Mouse (Mus musculus) adrenal gland, adult 2 months (tissue): ENCODE data around the gene Mpdu1. TPM values are rescaled to one million over a fixed set of nuclear protein-coding genes. Genes with fewer than 3 reads are reported as not detected.
"Not testable (repeated sequence)": the region's sequence is repeated elsewhere in the genome, so short reads cannot be mapped to it uniquely, and the experiment has no call there.

Experiments used
- DNase-seq: peaks from one replicate; pipeline ENCODE4 v3.0.0; 2021
- polyA plus RNA-seq: library from polyadenylated mRNA; depleted of rRNA; stranded (reverse); fragments of >200 nt; gene quantifications from 2 replicates; pipeline ENCODE4 v1.2.3, GENCODE M21; 2012
- total RNA-seq, 2 experiments: library from RNA; stranded (reverse); gene quantifications; 2 replicates each; pipeline ENCODE4 v1.2.3; 2021

Mpdu1 gene
- total and polyA plus RNA-seq, 3 experiments, result 109 to 179 (median 127) TPM

DNA sequence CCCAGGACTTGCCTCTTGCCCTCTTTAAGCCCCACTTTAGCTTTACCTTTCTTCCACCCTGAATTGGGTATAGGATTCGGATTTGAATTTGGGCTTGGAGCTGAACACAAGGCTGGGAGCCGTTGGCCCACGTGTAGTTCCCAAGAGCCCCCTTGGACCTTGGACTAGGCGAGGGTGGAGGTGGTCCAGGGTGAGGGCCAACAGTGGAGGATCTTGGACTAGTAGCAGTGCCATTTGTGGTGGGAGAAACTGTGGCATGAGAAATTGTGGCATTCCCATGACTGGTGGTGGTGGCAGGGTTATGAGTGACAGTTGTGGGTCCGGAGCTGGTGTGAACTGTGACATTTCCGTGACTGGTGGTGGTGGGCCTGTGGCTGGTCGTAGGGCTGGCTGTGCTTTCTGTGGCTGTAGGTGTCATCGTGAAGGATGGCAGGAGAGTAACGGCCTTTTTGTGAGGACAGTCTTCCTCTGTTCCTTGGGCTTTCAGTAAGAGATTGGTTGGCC is 3.1 kb upstream of the Mpdu1 start:
- no peak for DNase-seq

DNA sequence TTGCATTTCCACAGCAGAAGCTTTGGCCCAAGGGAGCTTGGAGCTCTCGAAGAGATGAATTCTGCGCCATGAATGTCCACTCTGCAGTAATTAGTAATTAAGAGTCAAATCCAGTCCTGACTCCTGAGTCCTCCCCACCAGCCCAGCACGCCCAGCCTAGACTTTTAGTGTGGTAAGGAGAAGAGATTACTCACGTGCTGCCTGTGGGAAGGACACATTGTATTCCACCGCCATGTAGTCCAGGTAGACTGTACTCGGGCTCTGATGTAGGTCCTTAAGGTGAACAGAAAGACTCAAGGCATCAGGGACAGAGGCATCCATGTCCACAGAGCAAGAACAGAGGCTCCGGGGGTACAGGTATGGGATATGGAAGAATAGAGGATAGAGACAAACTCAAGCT is 2.4 kb upstream of the Mpdu1 start:
- DNase-seq, result no peak

DNA sequence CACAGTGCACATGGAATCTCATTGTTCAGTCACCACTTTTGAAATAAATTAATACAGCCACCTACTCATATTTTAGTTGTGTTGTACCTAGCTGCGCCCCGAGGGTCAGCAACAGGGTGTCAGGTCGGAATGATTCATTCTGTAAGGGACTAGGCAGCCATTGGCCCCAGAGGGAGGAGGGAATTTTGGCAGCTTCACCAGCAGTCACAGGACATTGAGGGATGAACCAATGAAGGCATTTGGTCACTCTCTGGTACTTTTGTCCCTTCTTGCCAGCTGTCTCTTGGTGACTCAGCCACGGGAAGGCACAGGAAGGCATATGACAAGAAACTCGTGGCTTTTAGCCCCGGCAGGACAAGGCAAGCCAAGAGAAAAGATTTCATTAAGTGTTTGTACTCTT is 1.4 kb upstream of the Mpdu1 start:
- peak; percentile 84 for DNase-seq

DNA sequence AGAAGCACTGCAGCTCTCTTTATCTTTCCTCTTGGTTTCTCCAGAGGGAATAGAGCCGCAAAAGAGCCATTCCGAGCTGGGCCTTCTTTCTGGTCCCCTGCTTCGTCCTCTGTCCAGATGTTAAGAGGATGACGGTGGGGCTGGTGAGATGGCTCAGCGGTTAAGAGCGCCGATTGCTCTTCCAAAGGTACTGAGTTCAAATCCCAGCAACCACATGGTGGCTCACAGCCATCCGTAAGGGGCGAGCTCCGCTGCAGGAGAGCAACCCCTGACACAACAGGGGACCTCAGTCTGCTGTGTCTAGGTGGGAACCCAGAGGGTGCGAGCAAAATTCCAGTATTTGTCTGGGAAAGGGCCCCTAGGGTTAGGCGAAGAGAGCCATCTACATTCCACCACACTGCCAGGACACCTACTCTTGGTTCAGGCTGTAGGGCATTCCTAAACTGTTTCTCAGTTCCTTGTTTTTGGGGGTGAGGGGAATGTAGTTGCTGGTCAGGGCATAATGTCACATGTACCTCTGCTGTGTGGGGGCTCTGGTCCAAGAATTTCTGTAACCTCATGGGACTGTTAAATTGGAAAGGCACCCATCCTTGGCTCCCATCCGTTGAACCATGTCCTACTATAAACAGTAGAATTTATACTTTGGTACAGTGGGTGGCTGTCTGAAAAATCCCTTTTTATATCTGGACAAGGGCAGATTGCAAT is 677 bp upstream of the Mpdu1 start:
- DNase-seq, result no peak

DNA sequence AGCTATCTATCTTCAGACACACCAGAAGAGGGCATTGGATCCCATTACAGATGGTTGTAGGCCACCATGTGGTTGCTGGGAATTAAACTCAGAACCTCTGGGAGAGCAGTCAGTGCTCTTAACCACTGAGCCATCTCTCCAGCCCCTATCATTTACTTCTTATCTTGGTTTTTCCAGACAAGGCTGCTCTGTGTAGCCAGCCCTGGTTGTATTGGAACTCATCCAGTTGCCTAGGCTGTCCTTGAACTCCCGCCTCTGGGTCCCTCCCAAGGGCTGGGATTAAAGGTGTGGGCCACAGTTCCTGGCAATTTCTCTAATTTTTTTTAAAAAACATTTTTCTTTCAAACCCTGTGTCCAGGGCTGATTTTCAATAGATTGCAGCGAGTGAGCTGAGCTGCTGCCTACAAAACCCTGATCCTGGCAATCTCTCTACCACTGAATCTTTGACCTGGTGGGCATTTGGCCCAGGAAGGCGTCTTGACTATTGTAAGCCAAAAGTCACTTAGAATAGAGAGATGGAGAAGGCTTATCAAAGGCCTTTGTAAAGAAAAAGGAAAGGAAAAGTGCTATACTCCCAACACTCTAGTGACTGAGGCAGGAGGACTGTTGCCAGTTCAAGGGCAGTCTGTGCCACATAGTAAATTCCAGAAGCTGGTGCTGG is 1.1 kb downstream of the Mpdu1 start:
- peak; percentile 83 for DNase-seq

DNA sequence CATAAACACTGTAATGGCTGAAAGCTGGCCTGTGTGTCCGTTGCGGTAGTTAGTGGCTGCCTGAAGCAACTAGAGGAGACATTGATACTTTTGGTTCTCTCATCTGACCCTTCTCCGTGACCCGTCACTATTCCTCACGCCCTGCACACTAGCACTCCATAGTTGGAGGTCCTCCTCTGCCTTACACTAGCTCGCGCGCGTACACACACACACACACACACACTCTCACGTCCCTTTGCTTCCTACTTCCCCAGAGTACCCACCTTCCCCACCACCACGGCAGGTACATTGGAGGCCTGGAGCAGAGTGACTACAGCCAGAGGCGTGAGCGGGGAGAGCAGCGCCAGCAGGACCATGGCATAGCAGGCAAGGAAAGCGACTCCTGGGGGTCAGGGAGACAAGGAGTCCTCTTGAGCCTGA is 5.0 kb downstream of the Mpdu1 start:
- no peak for DNase-seq

DNA sequence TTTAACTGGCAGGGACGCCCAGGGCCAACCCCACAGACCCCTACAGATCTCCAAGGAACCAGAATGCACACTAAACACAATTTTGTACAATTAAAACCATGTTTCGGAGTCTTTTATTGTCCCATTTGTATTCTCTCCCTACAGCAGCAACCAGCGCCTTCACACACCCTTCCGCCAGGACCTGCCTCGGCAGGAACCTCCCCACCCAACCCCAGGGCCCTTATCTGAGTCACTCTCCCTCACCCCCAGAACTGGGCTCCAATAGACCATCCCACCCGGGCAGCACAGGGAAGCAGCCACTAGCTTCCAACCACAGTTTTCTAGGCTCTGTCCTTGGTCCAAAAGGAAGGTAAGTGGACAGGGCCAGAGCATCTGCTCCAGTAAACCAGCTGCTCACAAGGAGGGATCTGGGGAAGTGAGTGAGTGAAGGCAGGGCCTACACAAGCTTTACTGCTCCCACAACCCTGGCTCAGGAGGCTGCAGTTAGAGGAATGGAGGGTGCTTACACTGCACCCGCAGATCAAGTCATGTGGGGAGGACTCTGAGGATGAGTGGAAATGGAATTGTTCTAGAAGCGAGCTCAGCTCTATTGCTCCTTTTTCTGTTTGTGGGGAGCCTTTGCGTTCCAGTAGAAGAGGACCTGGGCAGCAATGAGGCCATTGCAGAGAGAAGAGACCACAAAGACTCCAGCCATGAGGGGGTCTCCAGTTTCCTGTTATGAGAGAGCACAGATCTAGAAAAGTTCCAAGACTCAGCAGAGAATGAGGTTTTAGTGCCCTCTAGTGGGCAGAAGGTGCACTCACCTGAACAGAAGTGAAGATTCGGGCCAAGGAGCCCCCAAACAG is 5.6 kb downstream of the Mpdu1 start:
- DNase-seq, result no peak

DNA sequence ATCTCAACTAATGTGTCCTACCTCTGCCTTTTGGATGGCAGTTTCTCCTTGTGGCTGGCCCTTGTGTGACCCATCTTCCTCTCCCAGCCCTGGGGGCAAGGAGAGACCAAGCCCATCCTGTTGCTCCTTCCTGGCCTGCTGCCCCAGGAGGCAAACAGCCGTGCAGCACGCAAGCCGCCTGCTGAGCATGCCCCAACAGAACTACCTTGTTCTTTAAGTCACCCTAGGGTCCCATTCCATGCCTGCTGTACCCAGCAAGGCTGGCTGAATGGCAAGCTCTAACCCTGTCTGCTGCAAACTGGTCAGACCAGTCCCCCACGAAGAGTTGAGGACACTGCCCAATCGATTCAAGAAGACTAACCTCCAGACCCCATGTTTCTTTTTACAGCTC is 6.4 kb downstream of the Mpdu1 start:
- DNase-seq, result no peak

DNA sequence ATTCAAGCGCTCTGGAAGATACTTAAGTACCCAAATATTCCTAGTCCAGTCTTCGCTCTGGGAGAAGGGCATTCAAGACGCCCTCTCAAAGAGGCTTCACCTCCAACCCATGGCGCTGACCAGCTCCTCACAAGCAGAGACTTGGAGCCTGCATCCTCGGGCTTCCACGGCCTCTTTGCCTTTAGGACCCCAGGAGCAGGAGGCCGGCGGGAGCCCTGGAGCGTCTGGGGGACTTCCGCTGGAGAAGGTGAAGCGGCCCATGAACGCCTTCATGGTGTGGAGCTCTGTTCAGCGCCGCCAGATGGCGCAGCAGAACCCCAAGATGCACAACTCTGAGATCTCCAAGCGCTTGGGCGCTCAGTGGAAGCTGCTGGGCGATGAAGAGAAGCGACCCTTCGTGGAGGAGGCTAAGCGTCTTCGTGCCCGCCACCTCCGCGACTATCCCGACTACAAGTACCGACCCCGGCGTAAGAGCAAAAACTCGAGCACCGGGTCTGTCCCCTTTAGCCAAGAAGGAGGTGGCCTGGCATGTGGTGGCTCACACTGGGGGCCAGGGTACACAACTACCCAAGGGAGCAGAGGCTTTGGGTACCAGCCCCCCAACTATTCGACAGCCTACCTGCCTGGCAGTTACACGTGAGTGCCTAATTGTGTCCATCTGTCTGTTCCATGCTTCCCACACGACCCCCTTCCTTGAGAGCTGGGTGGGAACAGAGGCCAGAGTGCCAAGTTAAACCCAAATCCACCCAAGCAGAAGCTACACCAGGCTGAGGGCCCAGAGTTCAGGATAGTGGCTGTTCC is 7.0 kb downstream of the Mpdu1 start, which contains the start of gene Sox15:
Gene Sox15, plus strand, starts transcription at position 51 of the 801 bp plus-strand sequence.
- DNase-seq, result peak; percentile 67

DNA sequence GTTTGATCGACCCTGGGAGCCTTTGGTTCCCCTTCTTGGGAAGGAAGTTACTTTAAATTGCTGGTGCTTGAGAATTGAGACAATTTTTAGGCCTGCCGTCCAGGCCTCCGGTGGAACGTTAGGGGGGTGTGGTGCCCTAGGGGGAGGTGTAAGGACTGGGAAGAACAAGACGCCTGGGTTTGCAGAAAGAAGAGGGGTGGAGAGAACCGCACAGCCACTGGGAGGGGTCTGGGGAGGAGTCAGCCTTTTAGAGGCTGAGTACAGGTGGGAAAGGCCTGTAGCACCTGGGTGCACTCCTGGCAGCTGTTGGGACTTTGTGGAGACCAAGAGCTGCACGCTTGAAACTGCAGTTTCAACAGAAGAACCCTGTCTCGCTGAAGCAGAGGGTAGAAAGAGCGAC is 7.7 kb downstream of the Mpdu1 start:
- DNase-seq, result no peak

DNA sequence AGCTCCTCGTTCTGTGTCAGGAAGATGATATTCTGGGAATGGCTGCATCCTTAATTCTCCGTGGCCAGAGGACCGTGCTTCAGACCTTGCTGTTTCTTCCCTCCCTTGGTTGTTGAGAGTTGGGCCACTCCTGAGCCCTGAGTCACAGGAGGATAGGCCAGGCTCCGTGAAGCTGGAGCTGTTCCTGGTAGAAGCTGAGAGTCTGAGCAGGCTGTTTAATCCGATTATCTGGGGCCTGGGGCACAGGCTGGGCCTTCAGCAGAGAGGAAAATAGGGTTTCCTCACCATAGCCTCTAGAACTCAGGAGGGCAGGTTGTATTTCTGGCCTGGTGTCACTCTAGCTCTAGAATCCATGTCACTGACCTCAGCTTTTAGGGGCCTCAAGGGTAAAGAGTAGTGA is 9.0 kb downstream of the Mpdu1 start:
- no peak for DNase-seq

DNA sequence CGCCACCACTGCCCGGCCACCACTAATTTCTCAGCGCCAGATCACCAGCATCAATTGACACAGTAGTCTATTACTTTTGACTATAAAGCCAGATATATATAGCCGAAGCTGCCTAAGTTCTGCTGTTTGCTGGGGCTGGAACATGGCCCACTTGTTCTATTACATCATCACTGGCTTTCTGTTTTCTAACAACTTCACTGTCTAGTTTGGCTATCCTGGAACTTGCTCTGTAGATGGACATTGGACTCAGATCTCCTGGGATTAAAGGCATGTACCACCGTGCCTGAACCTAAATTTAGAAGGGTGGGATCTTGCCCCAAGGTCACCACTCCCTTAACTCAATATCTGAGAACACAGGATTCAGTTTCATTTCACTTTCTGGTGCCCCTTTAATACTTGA is 16.6 kb downstream of the Mpdu1 start:
- no peak for DNase-seq

DNA sequence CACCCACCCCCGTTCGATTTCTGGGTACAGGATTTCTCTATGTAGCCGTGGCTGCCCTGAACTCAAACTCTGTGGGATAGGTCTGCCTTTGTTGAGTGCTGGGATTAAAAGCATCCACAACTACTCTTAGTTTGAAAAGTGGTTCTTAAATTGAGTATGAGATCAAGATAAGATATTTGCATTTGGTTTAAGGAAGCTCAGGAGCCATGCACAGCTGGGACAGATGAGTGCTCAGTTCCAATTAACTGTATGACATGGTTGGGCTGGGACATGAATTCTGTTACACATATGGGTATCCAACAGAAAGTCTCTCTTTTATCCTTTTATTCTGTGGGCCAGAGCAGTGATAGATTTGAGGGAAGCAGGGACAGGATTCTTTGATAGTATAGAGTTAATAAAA is 27.0 kb downstream of the Mpdu1 start:
- DNase-seq, result no peak

DNA sequence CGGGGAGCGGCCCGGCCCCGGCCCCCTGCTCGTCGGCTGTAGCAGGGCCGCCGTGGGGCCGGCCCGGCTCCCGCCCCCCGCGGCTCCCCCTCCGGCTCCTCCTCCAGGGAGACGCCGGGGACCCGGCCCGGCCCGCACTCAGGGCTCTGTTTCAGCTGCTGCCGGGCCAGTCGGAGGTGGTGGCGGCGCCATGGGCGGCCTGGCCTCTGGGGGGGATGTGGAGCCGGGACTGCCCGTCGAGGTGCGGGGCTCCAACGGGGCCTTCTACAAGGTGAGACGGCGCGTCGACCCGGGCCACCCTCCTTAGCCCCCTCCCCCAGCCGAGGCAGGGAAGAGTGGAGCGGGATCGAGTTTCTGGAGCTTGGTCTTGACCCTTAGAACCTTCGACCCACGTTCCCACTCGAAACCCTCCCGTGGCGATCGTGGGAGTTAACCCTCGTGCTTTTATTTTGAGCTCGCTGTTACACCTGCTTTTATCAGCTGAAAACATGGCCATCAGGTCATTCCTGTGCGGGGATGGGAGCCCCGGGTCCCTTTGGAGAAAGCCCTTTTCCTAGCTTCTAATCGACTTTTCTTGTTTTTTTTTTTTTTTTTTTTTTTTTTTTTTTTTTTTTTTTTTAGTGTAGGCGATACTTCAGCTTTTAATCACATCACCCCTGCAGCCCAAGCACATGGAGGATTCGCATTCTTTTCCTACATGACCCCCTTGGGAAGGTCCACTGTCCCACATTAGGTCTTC is 29.1 kb downstream of the Mpdu1 start:
- DNase-seq, result no peak

DNA sequence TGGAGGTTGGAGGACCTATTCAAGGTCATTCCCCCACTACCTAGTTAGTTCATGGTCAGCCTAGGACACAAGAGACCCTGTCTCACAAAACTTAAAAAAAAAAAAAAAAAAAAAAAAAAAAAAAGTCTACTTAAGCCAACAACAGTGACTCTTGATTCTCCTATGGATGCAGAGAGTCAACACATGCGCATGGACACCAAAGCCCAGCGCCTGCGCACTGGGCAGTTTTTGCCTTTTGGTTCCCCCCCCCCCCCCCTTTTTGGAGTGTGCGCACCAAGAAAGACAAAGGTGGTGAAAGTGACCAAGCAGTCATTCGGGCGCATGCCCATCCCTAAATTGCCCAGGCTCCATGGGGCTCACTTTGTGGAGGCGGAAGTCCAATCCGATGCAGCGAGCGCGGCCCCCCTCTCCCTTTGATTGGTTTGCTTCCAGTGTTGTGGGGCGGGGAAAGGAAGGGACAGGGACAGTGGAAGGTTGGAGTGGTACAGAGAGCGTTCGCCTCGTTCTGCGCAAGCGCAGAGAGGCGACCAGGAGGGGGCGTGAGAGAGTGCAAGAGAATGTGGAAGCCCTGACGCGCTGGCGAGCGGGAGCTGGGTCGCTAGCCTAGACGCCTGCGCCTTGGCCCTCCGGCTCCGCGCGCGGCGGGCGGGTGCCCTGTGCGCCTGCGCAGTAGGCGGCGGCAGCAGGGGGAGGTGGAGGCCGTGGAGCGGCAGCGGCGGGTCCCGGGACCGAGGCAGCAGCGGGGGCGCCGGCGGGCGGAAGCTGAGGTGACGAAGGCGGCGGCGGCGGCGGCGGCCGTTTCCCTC is 30.0 kb downstream of the Mpdu1 start, which contains the start of gene Fxr2:
Gene Fxr2, plus strand, starts transcription at position 707 of the 806 bp plus-strand sequence.
- DNase-seq, result peak; percentile 100

DNA sequence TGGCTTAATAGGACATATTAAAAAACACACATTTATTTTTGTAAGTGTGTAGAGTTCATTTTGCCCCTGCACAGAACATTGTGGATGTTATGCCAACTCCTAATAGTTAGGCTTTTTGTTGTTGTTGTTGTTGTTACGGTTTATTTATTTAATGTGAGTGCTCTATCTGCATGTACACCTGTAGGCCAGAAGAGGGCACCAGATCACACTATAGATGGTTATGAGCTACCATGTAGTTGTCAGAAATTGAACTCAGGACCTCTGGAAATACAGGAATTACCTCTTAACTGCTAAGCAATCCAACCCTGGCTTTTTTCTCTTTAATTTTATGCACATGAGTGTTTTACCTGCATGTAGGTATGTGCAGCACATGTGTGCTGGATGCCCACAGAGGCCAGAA is 32.6 kb downstream of the Mpdu1 start:
- no peak for DNase-seq

DNA sequence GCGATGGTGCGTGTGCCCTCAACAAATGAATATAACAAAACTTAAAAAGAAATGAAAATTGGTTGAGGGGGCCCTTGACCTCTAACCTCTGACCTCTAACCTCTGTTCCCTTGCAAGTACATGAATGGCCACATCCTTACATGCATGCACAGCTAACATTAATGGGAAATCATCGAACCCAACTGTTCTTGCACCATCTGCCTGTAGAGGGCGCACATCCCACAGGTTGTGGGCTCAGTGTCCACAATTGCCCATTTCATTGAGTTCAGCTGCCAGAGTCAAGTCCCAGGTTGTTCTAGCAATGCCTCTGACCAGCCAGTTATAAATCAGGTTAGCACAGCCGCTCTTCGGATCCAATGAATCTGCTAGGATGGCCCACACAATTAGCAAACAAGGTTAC is 34.2 kb downstream of the Mpdu1 start:
- DNase-seq, result peak; percentile 79

DNA sequence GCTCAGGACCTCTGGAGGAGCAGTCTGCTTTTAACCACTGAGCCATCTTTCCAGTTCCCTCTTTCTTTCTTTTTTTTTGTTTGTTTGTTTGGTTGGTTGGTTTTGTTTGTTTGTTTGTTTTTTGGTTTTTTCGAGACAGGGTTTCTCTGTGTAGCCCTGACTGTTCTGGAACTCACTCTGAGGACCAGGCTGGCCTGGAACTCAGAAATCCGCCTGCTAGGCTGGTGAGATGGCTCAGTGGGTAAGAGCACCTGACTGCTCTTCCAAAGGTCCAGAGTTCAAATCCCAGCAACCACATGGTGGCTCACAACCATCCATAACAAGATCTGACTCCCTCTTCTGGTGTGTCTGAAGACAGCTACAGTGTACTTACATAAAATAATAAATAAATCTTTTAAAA is 38.1 kb downstream of the Mpdu1 start:
- not testable (repeated sequence) for DNase-seq

DNA sequence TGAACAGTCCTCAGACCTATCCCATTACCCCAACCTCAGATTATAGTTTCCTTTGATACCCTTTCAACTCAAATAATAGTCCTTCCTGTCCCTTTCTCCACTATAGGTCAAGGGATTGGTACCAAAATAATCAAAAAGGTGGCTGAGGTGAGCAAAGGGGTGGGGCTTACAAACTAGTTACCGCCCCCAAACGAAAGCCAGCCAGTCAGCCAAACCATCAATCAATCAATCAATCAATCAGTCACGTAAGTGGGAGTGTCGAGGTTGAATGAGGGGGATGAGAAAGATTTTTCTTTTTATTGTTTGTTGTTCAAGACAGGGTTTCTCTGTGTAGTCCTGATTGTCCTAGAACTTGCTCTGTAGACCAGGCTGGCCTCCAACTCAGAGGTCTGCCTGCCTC is 39.4 kb downstream of the Mpdu1 start:
- no peak for DNase-seq

DNA sequence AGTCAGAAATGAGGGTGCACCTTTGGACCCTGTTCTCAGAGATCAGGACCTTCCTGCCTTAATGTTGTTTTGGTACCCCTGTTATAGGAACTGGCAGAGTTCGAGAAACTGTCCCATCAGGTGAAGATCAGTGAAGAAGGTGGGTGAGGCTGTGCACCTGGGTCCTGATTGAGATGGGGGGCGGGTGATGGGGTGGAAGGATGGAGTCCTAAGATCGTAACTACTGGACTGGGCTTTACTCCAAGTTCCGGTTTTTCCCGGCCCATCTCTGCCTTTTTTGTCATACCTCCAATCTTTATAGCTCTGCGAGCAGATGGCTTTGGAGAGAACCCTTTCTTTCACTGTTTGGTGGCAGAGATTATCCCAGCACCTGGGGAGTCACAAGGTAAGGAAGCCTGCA is 40.0 kb downstream of the Mpdu1 start:
- DNase-seq, result no peak
